Mouse (Mus musculus): ENCODE results near the gene Olfr23. TPM values are rescaled to one million over a fixed set of nuclear protein-coding genes. Genes with fewer than 3 reads are reported as not detected.

The Olfr23 gene
- polyA plus RNA-seq (2017; shearing (Covaris generic)), result 1 to 10 TPM in 1 of 2 experiments, under 1 TPM in 1; 0.96 to 1.5 TPM

GRCm38 (mm10) chr11:73936377-73936776 lies at the start of gene Olfr23:
Gene Olfr23, plus strand, starts transcription at chr11:73936677.

GRCm38 (mm10) chr11:73890671-73891070 lies 45.8 kb upstream of the Olfr23 start, which contains the start of gene Olfr394:
Gene Olfr394, minus strand, starts transcription at chr11:73890771.

GRCm38 (mm10) chr11:73909199-73909598 lies 27.3 kb upstream of the Olfr23 start, which contains the start of gene Olfr395:
Gene Olfr395, minus strand, starts transcription at chr11:73909299.

GRCm38 (mm10) chr11:73960517-73960916 lies 24.0 kb downstream of the Olfr23 start, which contains the start of gene Olfr397:
Gene Olfr397, plus strand, starts transcription at chr11:73960817.

GRCm38 (mm10) chr11:73990307-73990706 lies 53.8 kb downstream of the Olfr23 start, which contains the start of gene Olfr398:
Gene Olfr398, minus strand, starts transcription at chr11:73990407.

Other genes with a start within 250 kb of the Olfr23 start
- not detected for gene Zfp735, start 247.9 kb upstream of the Olfr23 start, polyA plus RNA-seq (2017; shearing (Covaris generic))
- under 1 TPM in 1 of 2 experiments, not detected in 1; 0.18 TPM for gene Olfr389, start 156.0 kb upstream of the Olfr23 start, polyA plus RNA-seq (2017; shearing (Covaris generic))
- under 1 TPM; 0.14 to 0.53 TPM for gene Olfr390, start 153.7 kb upstream of the Olfr23 start, polyA plus RNA-seq (2017; shearing (Covaris generic))
- gene Olfr391-ps, start 133.6 kb upstream of the Olfr23 start, polyA plus RNA-seq (2017; shearing (Covaris generic)), result under 1 TPM in 1 of 2 experiments, not detected in 1; 0.27 TPM
- under 1 TPM in 1 of 2 experiments, not detected in 1; 0.08 TPM for gene Olfr392, start 119.6 kb upstream of the Olfr23 start, polyA plus RNA-seq (2017; shearing (Covaris generic))
- under 1 TPM; 0.11 to 0.22 TPM for gene Olfr393, start 85.2 kb upstream of the Olfr23 start, polyA plus RNA-seq (2017; shearing (Covaris generic))
- gene Olfr394, start 45.9 kb upstream of the Olfr23 start, polyA plus RNA-seq (2017; shearing (Covaris generic)), result not detected
- gene Olfr395, start 27.4 kb upstream of the Olfr23 start, polyA plus RNA-seq (2017; shearing (Covaris generic)), result not detected
- gene Olfr397, start 24.1 kb downstream of the Olfr23 start, polyA plus RNA-seq (2017; shearing (Covaris generic)), result not detected
- gene Olfr398, start 53.7 kb downstream of the Olfr23 start, polyA plus RNA-seq (2017; shearing (Covaris generic)), result under 1 TPM; 0.28 to 0.37 TPM
- gene Olfr139, start 119.9 kb downstream of the Olfr23 start, polyA plus RNA-seq (2017; shearing (Covaris generic)), result not detected
- not detected for gene Olfr399, start 119.9 kb downstream of the Olfr23 start, polyA plus RNA-seq (2017; shearing (Covaris generic))
- under 1 TPM in 1 of 2 experiments, not detected in 1; 0.21 TPM for gene Zfp616, start 133.3 kb downstream of the Olfr23 start, polyA plus RNA-seq (2017; shearing (Covaris generic))
- not detected for gene Olfr401, start 177.0 kb downstream of the Olfr23 start, polyA plus RNA-seq (2017; shearing (Covaris generic))
- gene Olfr402, start 216.9 kb downstream of the Olfr23 start, polyA plus RNA-seq (2017; shearing (Covaris generic)), result not detected
- not detected for gene Olfr403, start 249.6 kb downstream of the Olfr23 start, polyA plus RNA-seq (2017; shearing (Covaris generic))

All from inflammation-experienced regulatory T-cells (primary cell).